Mouse (Mus musculus) c-Kit-positive CD71-positive TER-119-negative erythroid progenitor cells, embryonic 14.5 days (primary cell): ENCODE measurements around the gene Eif2b1.
"Not testable (repeated sequence)": the region's sequence is repeated elsewhere in the genome, so short reads cannot be mapped to it uniquely, and the experiment has no call there.

ENCODE experiments used
- DNase-seq: peaks from one replicate; pipeline ENCODE4 v3.0.0-alpha.2; 2013; ENCODE audit warnings: low read depth

The Eif2b1 gene

GRCm38 (mm10) chr5:124578633-124579317 lies at the start of gene Eif2b1, which contains the start of gene Gtf2h3:
TSS of gene Eif2b1 (minus strand) at chr5:124579131.
TSS of gene Gtf2h3 (plus strand) at chr5:124579140.
- DNase-seq = peak; percentile 94

GRCm38 (mm10) chr5:124624291-124624690 lies 45.4 kb upstream of the Eif2b1 start:
- DNase-seq = no peak

- DNase-seq = no peak
Observed at GRCm38 (mm10) chr5:124622890-124623289, 44.0 kb upstream of the Eif2b1 start.

GRCm38 (mm10) chr5:124621362-124621761 lies 42.4 kb upstream of the Eif2b1 start:
- DNase-seq = no peak

DNA sequence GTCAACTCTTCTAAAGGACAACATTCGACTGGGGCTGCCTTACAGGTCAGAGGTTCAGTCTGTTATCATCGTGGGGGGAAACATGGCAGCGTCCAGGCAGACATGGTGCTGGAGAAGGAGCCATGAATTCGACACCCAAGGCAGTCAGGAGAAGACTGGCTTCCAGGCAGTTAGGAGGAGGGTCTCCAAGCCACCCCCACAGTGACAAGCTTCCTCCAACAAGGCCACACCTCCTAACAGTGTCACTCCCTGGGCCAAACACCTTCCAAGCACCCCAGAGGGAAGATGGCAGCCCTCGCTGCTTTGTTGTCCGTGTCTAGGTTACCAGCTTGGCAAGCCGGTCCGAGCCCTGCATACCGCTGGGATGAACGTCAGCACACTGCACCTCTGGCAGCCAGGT lies 39.8 kb upstream of the Eif2b1 start:
- no peak for DNase-seq

- no peak for DNase-seq
Observed at GRCm38 (mm10) chr5:124614709-124615108, 35.8 kb upstream of the Eif2b1 start.

- DNase-seq = peak; percentile 29
Observed at GRCm38 (mm10) chr5:124610965-124611364, 32.0 kb upstream of the Eif2b1 start.

- DNase-seq = no peak
Observed at GRCm38 (mm10) chr5:124605041-124605622, 26.2 kb upstream of the Eif2b1 start.

DNA sequence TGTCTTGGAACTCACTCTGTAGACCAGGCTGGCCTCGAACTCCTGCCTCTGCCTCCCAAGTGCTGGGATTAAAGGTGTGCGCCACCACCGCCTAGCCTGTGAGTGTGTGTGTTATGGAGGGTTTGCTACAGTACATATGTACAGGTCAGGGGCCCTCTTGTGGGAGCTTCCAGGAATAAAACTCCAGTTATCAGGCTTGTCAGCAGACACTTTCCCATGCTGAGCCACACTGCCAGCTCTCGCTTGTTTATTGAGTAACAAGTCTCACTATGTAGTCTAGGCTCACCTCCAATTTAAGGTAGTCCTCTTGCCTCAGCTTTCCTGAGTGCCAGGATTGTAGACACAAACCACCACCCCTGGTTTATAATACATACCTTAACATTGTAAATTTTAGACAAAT lies 25.4 kb upstream of the Eif2b1 start:
- no peak for DNase-seq

DNA sequence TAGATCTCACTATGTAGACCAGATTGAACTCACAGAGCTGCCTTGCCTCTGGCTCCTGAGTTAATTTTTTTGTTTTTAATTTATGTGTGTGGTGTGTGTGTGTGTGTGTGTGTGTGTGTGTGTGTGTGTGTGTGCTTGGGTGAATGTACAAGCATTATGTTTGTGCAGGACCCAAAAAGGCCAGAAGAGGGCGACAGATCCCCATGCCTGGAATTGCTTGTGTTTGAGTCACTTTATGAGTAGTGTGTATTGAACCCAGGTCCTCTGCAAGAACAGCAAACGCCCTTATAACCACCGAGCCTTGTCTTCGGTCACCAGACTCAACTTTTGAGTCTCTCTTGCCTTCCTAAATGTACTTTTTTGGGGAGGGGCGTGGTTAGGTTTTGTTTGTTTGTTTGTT lies 23.4 kb upstream of the Eif2b1 start:
- DNase-seq = peak; percentile 61

DNA sequence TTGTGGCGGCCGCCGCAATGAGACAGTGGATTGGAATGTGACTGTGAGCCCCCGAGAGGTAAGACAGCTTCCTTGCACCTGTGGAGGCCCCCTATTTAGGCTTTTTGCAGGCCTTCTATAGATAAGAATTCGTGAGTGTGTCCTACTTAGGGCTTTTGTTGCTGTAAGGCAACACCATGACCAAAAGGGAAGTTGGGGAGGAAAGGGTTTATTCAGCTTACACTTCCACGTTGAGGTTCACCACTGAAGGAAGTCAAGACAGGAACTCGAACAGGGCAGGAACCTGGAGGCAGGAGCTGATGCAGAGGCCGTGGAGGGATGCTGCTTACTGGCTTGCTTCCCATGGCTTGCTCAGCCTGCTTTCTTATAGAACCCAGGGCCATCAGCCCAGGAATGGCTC lies 20.8 kb upstream of the Eif2b1 start:
- not testable (repeated sequence) for DNase-seq

DNA sequence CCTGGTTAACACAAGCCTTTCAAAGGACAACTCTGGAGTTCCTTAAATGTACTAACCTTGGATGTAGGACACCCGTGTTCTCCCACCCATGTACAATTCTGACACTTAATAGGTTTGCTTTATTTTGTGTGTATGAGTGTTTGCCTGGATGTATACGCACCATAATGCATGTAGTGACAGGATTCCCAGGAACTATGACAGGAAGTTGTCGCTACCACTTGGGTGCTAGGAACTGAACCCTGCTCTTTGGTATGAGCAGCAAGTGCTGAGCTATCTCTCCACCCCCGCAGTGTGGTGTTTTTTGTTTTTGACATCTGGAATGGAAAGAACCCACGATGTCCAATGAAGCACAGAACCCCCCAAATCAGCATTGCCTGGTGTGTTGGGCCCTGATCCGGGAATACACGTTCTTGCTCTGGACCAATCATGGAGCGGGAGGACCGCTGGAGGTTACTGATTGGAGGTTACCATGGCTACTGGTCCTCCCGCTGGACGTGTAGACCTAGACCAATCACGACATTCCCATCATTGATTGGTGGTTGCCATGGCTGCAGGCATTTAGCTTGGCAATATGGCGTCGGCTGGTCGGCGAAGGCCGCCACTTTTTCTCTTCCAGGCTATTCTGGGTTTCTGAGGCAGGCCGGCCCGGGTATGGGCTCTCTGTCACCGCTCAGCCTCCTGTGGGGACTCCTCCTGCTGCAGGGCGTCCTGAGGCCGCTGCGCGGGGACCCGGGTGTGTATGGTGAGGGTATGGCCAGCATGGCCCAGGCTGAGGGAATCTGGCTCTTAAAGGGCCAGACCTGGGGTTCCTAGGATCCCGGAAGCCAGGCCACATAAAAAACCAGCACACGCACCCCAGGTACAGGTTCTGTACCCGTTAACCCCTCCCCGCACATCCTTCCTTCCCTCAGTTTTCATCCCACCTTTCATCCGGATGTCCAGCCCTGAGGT lies 19.6 kb upstream of the Eif2b1 start:
- DNase-seq = peak; percentile 93

DNA sequence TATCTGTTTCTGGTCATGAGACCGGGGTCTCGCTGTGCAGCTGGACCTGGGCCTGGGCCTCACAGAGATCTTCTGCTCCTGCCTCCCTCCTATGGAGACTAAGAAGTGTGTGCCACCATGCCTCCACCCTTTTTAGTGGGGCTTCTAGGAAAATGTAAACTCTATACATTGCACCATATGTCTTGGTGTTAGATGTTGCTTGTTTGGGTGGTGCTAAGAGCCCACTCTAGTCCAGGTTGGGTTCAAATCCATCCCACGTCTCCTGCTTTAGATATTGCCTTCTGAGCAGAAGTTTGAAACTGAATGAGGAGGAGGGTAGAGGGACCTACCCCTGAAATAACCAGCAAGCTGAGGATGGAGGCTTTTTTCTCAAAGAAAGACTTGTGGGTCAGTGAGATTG lies 13.8 kb upstream of the Eif2b1 start:
- DNase-seq = no peak

DNA sequence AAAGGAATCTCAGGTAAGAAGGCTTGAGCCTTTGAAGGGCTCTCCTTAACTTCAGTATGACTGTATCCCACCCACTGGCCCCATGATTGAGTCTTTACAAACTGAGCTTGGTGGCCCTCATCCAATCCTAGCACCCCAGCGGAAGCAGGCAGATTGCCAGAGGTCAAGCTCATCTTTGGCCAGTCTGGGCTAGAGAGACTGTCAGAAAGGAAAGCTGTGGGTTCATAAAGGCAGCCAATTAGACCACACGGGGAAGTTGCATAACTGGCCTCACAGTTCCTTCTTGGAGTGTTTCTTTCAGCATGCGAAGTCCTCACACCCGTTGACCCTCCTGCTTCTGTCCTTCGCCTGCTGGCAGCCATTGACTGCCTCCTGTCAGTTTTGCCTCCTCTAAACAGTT lies 3.6 kb upstream of the Eif2b1 start:
- no peak for DNase-seq

GRCm38 (mm10) chr5:124575467-124575866 lies 3.5 kb downstream of the Eif2b1 start:
- DNase-seq = no peak

GRCm38 (mm10) chr5:124571068-124571467 lies 7.9 kb downstream of the Eif2b1 start:
- no peak for DNase-seq

DNA sequence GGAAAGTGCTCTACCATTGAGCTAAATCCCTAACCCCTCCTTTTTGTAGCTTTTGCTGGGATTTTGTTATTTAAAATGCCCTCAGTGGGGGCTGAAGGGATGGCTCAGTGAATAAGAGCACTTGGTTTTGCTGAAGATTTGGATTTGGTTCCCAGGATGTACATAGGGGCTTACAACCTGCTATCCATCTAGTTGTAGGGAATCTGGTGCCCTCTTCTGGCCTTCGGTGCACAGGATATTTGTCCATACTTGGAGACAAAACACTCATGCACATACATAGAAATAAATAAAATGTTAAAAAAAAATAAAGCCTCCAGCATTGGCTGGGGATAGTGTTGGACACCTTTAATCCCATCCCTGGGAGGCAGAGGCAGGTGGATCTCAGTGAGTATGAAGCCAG lies 23.8 kb downstream of the Eif2b1 start:
- no peak for DNase-seq

- DNase-seq = no peak
Observed at GRCm38 (mm10) chr5:124553607-124554006, 25.3 kb downstream of the Eif2b1 start.

- peak; percentile 90 for DNase-seq
Observed at GRCm38 (mm10) chr5:124552558-124553307, 26.2 kb downstream of the Eif2b1 start, which contains the start of gene Ddx55. TSS of gene Ddx55 (plus strand) at chr5:124552864.

- no peak for DNase-seq
Observed at GRCm38 (mm10) chr5:124552094-124552472, 26.8 kb downstream of the Eif2b1 start.

DNA sequence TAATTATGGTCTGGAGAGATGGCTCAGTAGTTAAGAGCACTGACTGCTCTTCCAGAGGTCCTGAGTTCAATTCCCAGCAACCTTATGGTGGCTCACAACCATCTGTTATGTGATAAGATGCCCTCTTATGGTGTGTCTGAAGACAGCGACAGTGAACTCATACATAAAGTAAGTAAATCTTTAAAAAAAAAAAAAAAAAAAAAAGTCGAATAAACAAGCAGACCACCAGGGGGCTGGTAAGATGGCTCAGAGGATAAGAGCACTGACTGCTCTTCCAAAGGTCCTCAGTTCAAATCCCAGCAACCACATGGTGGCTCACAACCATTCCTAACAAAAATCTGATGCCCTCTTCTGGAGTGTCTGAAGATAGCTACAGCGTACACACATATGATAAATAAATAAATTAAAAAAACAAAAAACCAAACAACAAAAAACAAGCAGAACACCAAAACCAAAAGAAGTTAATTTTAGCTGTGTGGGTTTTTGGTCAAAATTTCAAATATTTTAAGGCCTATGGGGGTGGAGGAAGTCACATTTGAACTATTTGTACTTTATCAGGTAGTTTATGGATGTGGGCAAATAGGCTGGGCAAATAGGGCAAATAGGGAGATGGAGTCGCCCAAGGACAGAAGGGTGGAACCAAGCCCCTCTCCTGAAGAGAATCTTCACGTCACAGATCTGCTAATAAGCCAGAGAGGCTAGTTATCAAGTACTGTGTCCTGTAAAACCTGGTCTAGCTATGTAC lies 27.4 kb downstream of the Eif2b1 start:
- DNase-seq = not testable (repeated sequence)
